Mouse (Mus musculus): ENCODE measurements around the gene Gm37240. TPM values are rescaled to one million over a fixed set of nuclear protein-coding genes. Genes with fewer than 3 reads are reported as not detected.
"Not testable (repeated sequence)": the region's sequence is repeated elsewhere in the genome, so short reads cannot be mapped to it uniquely, and the experiment has no call there.

Gene Gm37240
- polyA plus RNA-seq, 1 experiment from 2014 or later: 1.1 TPM

DNA sequence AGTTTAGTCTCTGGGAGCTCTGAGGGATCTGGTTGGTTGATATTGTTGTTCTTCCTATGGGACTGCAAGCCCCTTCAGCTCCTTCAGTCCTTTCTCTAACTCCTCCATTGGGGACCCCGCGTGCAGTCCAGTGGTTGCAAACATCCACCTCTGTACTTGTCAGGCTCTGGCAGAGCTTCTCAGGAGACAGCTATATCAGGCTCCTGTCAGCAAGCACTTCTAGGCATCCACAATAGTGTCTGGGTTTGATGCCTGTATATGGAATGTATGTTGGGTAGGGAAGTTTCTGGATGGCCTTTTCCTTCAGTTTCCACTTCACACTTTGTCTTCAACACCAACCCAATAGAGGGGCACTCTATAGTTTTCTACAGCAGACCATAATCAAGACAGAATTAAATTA lies 1324.4 kb downstream of the Gm37240 start:
- not testable (repeated sequence) for H3K4me3 ChIP-seq; H3K4me1 ChIP-seq; H3K9me3 ChIP-seq; ATAC-seq (ENCODE audit: low FRiP score, low read depth); H3K27me3 ChIP-seq (replicated peaks); H3K36me3 ChIP-seq; H3K27ac ChIP-seq; H3K9ac ChIP-seq; H3K4me2 ChIP-seq (replicated peaks)
- WGBS: 96% methylated on average over 2 of the region's 2 CpGs

DNA sequence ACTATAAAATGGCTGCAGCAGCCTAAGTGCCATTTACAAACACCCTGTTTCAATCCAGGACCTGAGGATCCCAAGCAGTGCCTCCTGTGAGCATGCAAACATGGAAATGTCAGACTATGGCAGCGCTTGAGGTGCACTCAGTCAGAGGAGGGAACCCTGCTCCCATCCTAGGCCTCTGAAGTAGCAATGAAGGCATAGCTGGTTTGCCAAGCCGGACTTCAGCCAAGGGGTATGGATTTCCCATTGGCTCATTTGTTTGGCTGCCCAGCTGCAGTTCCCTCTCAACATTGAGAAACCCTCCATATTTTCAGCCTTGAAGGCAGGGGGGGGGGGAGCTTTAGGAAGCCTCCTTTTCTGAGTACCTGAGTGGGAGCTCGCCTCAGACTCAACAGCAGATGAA lies 1329.0 kb downstream of the Gm37240 start:
- no peak overlapping the region for H3K27ac ChIP-seq
- no peaks in the 10 kb centered on the region for H3K9me3 ChIP-seq
- H3K9ac ChIP-seq: no peak overlapping the region
- H3K36me3 ChIP-seq: no peaks in the 10 kb centered on the region
- H3K27me3 ChIP-seq (replicated peaks): no peaks in the 10 kb centered on the region
- H3K4me1 ChIP-seq: peaks cover 3% of the 10 kb centered on the region; the same call in 1 of the 2 replicates
- no peak overlapping the region for H3K4me3 ChIP-seq
- no peak overlapping the region for H3K4me2 ChIP-seq (replicated peaks)
- no peak for ATAC-seq (ENCODE audit: low FRiP score, low read depth)
- WGBS: 88% methylated on average over 3 of the region's 3 CpGs

DNA sequence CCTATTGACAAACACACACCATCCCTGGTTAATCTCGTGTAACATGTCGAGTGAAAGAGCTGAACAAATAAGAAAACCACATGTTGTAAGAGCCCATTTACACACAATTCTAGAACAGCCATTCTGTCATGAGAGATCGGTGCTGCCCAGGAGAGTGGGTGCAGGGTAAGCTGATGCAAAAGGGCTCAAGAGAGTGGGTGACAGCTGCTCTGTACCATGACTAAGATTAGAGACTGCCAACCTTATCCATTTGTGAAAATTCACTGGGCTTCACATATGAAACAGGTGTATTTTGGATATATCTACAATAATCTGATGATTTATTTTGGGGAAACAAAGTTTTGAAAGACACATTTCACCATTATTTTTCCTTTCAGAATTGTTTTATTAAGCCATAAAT lies 1331.5 kb downstream of the Gm37240 start:
- Histone ChIP-seq H3K27ac (no peak overlapping the region), H3K9me3 (no peaks in the 10 kb centered on the region), H3K36me3 (no peaks in the 10 kb centered on the region), H3K4me1 (peaks cover 3% of the 10 kb centered on the region; the same call in 1 of the 2 replicates), H3K4me2 (replicated peaks) (no peak overlapping the region), H3K9ac (no peak overlapping the region), H3K4me3 (no peak overlapping the region), H3K27me3 (replicated peaks) (no peaks in the 10 kb centered on the region)
- WGBS: 85% methylated on average over 3 of the region's 3 CpGs
- ATAC-seq (ENCODE audit: low FRiP score, low read depth): no peak

DNA sequence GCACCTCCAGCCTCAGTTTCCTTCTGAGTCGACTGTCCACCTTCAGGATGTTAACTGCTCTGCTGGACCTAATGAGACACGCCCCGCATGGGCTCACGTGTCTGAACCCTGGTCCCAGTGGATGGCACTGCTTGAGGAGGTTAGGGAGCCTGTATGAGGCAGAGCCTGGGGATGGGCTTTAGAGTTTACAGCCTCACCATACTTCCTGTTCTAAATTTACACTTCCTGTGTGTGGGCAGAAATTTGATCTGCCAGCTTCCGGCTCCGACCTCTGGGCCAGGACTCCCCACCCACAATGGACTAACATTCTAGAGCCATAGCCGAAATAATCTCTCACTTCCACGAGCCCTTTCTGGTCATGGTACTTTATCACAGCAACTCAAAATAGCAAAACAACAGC lies 1340.1 kb downstream of the Gm37240 start:
- no peak overlapping the region for H3K4me2 ChIP-seq (replicated peaks)
- H3K4me1 ChIP-seq: no peaks in the 10 kb centered on the region
- no peaks in the 10 kb centered on the region for H3K9me3 ChIP-seq
- no peaks in the 10 kb centered on the region for H3K36me3 ChIP-seq
- no peak overlapping the region for H3K27ac ChIP-seq
- H3K27me3 ChIP-seq (replicated peaks): no peaks in the 10 kb centered on the region
- H3K4me3 ChIP-seq: no peak overlapping the region
- ATAC-seq (ENCODE audit: low FRiP score, low read depth): no peak
- 78% methylated on average over 8 of the region's 8 CpGs for WGBS
- H3K9ac ChIP-seq: no peak overlapping the region

DNA sequence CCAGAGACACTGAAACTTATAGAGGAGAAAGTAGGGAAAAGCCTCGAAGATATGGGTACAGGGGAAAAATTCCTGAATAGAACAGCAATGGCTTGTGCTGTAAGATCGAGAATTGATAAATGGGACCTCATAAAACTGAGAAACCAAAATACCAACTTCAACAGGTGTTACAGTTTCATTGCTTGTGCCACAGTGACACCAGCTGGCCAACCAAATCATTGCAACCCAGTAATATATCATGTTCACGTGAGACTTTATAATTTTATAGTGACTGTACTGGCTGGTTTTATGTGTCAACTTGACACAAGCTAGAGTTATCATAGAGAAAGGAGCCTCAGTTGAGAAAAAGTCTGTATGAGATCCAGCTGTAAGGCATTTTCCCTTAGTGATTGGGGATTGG lies 1344.9 kb downstream of the Gm37240 start:
- H3K27ac ChIP-seq; H3K9ac ChIP-seq; H3K4me1 ChIP-seq; H3K36me3 ChIP-seq; H3K27me3 ChIP-seq (replicated peaks); ATAC-seq (ENCODE audit: low FRiP score, low read depth); H3K4me3 ChIP-seq; H3K4me2 ChIP-seq (replicated peaks); H3K9me3 ChIP-seq: not testable (repeated sequence)
- 24% methylated on average over 3 of the region's 3 CpGs for WGBS

DNA sequence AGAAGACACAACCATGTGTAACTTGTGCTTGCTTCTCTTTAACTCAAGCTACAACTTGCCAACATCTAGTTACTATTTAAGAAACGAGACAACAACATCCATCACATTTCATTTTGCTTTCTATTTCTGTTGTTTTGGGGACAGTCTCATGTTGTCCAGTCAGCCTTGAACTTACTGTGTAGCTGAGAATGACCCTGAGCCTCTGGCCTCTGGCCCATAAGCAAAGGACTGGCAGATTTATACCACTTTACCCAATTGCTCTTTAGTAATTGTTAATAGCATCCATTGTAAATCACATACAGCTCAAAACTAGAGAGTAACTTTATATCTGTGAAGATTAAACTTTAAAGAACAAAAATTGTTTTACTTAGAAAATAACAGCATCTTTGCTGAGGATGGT lies 1345.4 kb downstream of the Gm37240 start:
- 85% methylated on average over 1 of the region's 1 CpGs for WGBS
- no peak for ATAC-seq (ENCODE audit: low FRiP score, low read depth)
- no peaks in the 10 kb centered on the region for H3K9me3 ChIP-seq
- no peaks in the 10 kb centered on the region for H3K27me3 ChIP-seq (replicated peaks)
- H3K4me3 ChIP-seq: no peak overlapping the region
- H3K4me1 ChIP-seq: no peaks in the 10 kb centered on the region
- no peak overlapping the region for H3K4me2 ChIP-seq (replicated peaks)
- H3K9ac ChIP-seq: no peak overlapping the region
- H3K27ac ChIP-seq: no peak overlapping the region
- H3K36me3 ChIP-seq: no peaks in the 10 kb centered on the region

DNA sequence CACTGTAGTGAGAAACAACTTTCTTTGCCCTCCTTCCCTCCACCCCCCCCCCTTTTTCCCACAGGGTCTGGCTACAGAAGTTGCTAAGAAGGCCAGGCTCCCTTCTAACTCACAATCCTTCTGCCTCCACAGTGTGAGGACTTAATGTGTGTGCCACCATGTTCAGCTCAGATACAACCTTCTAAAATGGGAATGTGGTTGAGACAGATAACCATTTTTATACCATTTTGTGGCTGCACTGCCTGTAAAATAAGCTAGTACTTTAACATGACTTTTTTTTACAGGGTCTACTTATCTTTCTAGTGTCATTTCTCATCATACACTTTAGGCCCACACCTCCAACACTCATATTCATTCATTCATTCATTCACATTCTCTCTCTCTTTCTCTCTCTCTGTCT lies 1346.7 kb downstream of the Gm37240 start:
- H3K9me3 ChIP-seq: no peaks in the 10 kb centered on the region
- H3K9ac ChIP-seq: no peak overlapping the region
- H3K36me3 ChIP-seq: no peaks in the 10 kb centered on the region
- H3K27ac ChIP-seq: no peak overlapping the region
- no peak overlapping the region for H3K4me2 ChIP-seq (replicated peaks)
- H3K4me1 ChIP-seq: no peaks in the 10 kb centered on the region
- no peak for ATAC-seq (ENCODE audit: low FRiP score, low read depth)
- no peak overlapping the region for H3K4me3 ChIP-seq
- no peaks in the 10 kb centered on the region for H3K27me3 ChIP-seq (replicated peaks)

DNA sequence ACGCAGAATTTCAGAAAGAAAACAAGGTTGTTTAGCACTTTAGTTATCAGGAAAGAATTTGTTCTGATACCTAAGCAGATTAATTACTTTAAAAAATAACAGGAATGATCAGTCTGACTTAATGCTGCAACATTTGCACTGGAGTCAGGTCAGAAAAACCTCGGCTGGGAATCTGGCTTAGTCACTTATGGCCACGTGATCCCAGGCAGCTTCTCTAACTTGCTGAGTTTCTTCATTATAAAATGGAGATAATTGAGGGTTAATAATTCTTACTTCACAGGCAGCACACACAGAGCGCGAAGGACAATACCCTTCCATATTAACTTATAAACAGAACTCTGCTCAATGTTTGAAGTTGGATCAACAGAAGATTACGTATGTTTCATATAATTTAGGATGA lies 1350.3 kb downstream of the Gm37240 start:
- Histone ChIP-seq H3K27ac (no peak overlapping the region), H3K4me3 (no peak overlapping the region), H3K9ac (no peak overlapping the region), H3K9me3 (no peaks in the 10 kb centered on the region), H3K27me3 (replicated peaks) (no peaks in the 10 kb centered on the region), H3K4me1 (no peaks in the 10 kb centered on the region), H3K4me2 (replicated peaks) (no peak overlapping the region), H3K36me3 (no peaks in the 10 kb centered on the region)
- ATAC-seq (ENCODE audit: low FRiP score, low read depth): no peak
- WGBS: 83% methylated on average over 6 of the region's 6 CpGs

DNA sequence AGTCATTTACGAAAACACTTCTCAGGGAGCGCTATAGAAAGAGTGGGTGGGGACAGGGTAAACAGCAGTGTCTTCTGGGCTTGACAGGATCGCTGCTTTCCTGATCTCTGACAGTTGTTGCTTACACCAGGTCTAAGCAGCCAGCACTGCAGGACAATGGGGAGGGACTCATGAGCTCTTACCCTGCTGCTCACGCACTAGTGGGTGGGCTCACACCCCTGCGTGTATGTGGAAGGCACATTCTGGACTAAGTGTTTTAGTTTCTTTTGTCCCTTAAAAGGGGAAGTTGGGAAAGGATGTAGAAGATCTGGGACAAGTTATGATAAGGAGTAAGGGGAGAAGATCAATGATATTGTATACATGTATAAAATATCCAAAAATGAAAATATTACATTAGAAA lies 1354.1 kb downstream of the Gm37240 start:
- Histone ChIP-seq H3K4me1 (no peaks in the 10 kb centered on the region), H3K27ac (no peak overlapping the region), H3K36me3 (no peaks in the 10 kb centered on the region), H3K9ac (no peak overlapping the region), H3K4me2 (replicated peaks) (no peak overlapping the region), H3K4me3 (no peak overlapping the region), H3K9me3 (no peaks in the 10 kb centered on the region), H3K27me3 (replicated peaks) (no peaks in the 10 kb centered on the region)
- ATAC-seq (ENCODE audit: low FRiP score, low read depth): no peak
- WGBS: 76% methylated on average over 5 of the region's 5 CpGs

DNA sequence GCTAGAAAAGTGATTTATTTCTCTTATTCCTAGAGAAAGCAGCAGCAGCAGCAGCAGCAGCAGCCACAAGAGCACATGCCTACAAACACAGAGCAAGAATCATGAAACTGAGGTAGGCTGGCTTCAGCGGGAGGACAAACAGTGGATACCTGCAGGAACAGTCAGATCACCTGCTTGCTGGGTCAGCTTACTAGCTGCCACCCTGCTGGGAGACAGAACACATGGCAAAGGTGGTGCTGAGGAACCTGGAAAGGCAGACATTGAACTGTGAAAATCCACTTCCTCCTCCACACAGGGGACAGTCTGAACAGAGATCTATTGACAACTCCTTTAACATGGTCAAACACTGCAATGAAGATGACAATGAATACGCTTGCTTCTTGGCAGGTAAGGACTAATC lies 1358.3 kb downstream of the Gm37240 start:
- no peak overlapping the region for H3K27ac ChIP-seq
- no peak for ATAC-seq (ENCODE audit: low FRiP score, low read depth)
- H3K27me3 ChIP-seq (replicated peaks): no peaks in the 10 kb centered on the region
- no peaks in the 10 kb centered on the region for H3K9me3 ChIP-seq
- H3K4me1 ChIP-seq: no peaks in the 10 kb centered on the region
- no peak overlapping the region for H3K4me2 ChIP-seq (replicated peaks)
- WGBS: 80% methylated on average over 2 of the region's 2 CpGs
- H3K9ac ChIP-seq: no peak overlapping the region
- H3K4me3 ChIP-seq: no peak overlapping the region
- no peaks in the 10 kb centered on the region for H3K36me3 ChIP-seq

DNA sequence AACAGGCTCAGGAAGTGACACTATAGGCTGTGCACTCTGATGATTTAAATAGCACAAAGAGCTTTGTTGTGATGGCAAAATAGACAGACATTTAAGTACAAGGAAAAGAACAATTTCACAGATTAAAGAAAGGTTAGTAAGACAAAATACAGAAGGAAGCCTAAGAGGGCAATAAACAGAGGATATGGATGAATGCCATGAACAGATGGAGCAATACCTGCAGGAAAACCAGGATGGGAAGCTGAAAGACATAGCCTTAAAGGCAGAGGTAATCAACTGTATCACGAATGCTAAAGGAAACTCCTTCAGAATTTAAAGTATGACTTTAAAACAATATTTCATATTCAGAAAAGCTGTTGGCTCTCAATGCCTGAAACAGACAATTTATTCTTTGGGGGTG lies 1362.4 kb downstream of the Gm37240 start:
- H3K9ac ChIP-seq: no peak overlapping the region
- H3K27me3 ChIP-seq (replicated peaks): no peaks in the 10 kb centered on the region
- H3K4me3 ChIP-seq: no peak overlapping the region
- H3K36me3 ChIP-seq: no peaks in the 10 kb centered on the region
- no peak for ATAC-seq (ENCODE audit: low FRiP score, low read depth)
- no peak overlapping the region for H3K4me2 ChIP-seq (replicated peaks)
- WGBS: 86% methylated on average over 1 of the region's 1 CpGs
- no peaks in the 10 kb centered on the region for H3K4me1 ChIP-seq
- H3K27ac ChIP-seq: no peak overlapping the region
- H3K9me3 ChIP-seq: no peaks in the 10 kb centered on the region

DNA sequence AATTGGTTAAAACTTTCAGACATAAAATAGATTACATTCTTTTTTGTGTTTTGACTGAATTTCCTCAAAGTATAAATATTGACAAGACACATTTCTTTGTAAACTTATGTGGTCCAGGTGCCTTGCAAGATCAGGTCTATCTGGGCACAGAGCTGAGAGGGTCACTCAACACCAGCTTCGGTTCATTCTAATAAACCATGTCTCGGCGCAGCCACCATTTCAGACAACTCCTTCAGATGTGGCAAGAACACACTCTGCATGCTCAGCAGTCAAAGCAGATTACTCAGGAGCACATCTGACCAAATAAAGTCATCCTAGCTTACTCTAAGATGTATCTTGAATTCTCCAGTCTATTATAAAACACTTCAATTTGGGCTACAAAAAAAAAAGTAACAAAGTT lies 1371.2 kb downstream of the Gm37240 start:
- H3K36me3 ChIP-seq: 0 out of 2 replicates have a peak, but pooled peaks cover 4% of the 10 kb centered on the region
- no peak for ATAC-seq (ENCODE audit: low FRiP score, low read depth)
- 91% methylated on average over 3 of the region's 3 CpGs for WGBS
- no peak overlapping the region for H3K9ac ChIP-seq
- no peaks in the 10 kb centered on the region for H3K9me3 ChIP-seq
- H3K27me3 ChIP-seq (replicated peaks): no peaks in the 10 kb centered on the region
- no peak overlapping the region for H3K4me2 ChIP-seq (replicated peaks)
- H3K27ac ChIP-seq: no peak overlapping the region
- H3K4me1 ChIP-seq: peaks cover 4% of the 10 kb centered on the region; the same call in 1 of the 2 replicates
- H3K4me3 ChIP-seq: no peak overlapping the region

DNA sequence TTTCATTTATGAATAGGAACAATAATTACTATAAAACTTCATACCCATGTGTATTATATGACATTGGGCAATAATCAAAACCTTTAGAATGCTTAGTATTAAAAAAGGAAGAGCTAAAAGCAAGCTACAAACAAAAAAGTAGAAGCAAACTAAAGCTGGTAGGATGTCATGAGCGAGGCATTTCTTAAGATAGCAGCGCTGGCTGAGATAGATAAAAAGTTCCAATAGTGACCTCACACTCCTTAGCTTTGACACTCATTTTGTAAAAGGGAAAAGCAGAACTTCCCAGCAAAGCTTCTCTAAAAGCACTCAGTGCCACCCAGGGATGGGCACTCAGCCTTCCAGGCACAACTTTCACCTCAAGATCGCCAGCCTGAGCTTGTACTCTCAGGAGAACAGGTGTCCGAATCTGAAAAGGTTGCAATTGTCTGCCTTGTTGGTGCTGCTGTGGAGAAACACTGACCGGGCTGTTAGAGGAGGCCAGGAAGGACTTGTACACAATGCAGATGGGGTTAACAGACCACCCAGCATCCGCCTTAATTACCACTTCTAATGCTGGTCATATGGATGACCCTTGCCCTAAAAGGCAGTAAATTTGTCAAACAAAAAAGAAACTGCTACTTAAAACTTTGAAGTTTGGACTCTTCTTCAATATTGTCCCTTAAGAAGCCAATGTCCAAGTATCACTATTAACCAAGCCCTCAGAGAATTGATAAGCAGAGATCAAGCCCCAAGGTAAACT lies 1374.4 kb downstream of the Gm37240 start:
- Histone ChIP-seq H3K9me3 (no peaks in the 10 kb centered on the region), H3K9ac (no peak overlapping the region), H3K36me3 (no peaks in the 10 kb centered on the region), H3K4me1 (peaks cover 4% of the 10 kb centered on the region; the same call in 1 of the 2 replicates), H3K27ac (no peak overlapping the region), H3K4me3 (no peak overlapping the region), H3K4me2 (replicated peaks) (no peak overlapping the region), H3K27me3 (replicated peaks) (no peaks in the 10 kb centered on the region)
- ATAC-seq (ENCODE audit: low FRiP score, low read depth): no peak
- WGBS: 26% methylated on average over 6 of the region's 6 CpGs

All from neural tube, embryonic 12.5 days (tissue).